Mouse (Mus musculus): ENCODE results near the gene Cacnb4. TPM values are rescaled to one million over a fixed set of nuclear protein-coding genes. Genes with fewer than 3 reads are reported as not detected.

Cacnb4 gene
- polyA plus RNA-seq, 1 experiment, result 0.01 TPM

DNA sequence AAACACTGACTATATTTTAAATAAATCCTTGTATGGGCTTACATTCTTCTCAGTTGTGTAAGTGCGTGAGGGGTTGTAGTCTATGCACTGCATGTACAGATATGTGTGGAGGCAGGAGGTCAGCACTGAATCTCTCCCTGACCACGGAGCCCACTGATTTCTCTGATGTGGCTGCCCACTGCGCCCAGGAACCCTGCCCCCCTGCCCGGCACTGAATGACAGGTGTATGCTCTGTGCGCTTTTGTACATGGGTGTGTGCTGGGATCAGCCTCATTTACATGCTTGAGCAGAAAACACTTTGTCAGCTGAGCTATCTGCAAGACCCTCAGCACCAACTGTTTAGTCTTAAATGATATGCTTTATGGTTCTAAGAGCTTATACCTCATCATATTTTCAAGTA, 271.4 kb downstream of the Cacnb4 start:
- no peak overlapping the region for H3K4me2 ChIP-seq (ENCODE audit: low read depth)
- peaks cover 5% of the 10 kb centered on the region for H3K79me2 ChIP-seq (ENCODE audit: control insufficient read depth, insufficient read depth)
- peaks cover 62% of the 10 kb centered on the region for H3K36me3 ChIP-seq (ENCODE audit: control insufficient read depth, insufficient read depth)
- H3K27me3 ChIP-seq (ENCODE audit: control insufficient read depth, insufficient read depth, insufficient read length), result no peaks in the 10 kb centered on the region
- TF ChIP-seq POLR2AphosphoS2 (IDR thresholded peaks at IDR 0.05; ENCODE audit: insufficient read length, low read depth), result no peak
- TF ChIP-seq MYOG (IDR thresholded peaks at IDR 0.05; ENCODE audit: control insufficient read depth in 1 of 3, insufficient read depth in 1 of 3, insufficient read length in 2 of 3, low read depth in 2 of 3), result peak in 2 of 3 experiments; percentile 70 to 84
- no peak for TF ChIP-seq USF1 (IDR thresholded peaks at IDR 0.05; ENCODE audit: low read depth)
- no peak for TF ChIP-seq E2F4 (IDR thresholded peaks at IDR 0.05; ENCODE audit: insufficient read depth)
- no peak for TF ChIP-seq CEBPB (IDR thresholded peaks at IDR 0.05; ENCODE audit: insufficient read depth, poor library complexity, severe bottlenecking)
- peak in 2 of 3 experiments; percentile 84 to 93 for TF ChIP-seq MYOD1 (IDR thresholded peaks at IDR 0.05; ENCODE audit: control insufficient read depth in 1 of 3, insufficient read length in 2 of 3, low read depth in 2 of 3)
- no peak for TF ChIP-seq MAX (IDR thresholded peaks at IDR 0.05; ENCODE audit: low read depth)
- no peak for TF ChIP-seq POLR2A (IDR thresholded peaks at IDR 0.05; ENCODE audit: insufficient read length, low read depth)
- peak; percentile 24 for TF ChIP-seq TCF12 (IDR thresholded peaks at IDR 0.05; ENCODE audit: insufficient read depth, poor library complexity, severe bottlenecking)
- TF ChIP-seq TCF3 (IDR thresholded peaks at IDR 0.05; ENCODE audit: insufficient read length, low read depth), result peak; percentile 4
- H3ac ChIP-seq (ENCODE audit: control insufficient read depth, insufficient read length), result no peak overlapping the region
- no peak overlapping the region for H3K4me3 ChIP-seq

GRCm38 (mm10) chr2:52394529-52394928, 282.1 kb downstream of the Cacnb4 start:
- TF ChIP-seq TCF12 (IDR thresholded peaks at IDR 0.05; ENCODE audit: insufficient read depth, poor library complexity, severe bottlenecking) (no peak), SRF (IDR thresholded peaks at IDR 0.05; ENCODE audit: control insufficient read depth, insufficient read length, low read depth) (no peak), TCF3 (IDR thresholded peaks at IDR 0.05; ENCODE audit: insufficient read length, low read depth) (no peak), MYOD1 (IDR thresholded peaks at IDR 0.05; ENCODE audit: control insufficient read depth in 1 of 3, insufficient read length in 2 of 3, low read depth in 2 of 3) (no peak), REST (IDR thresholded peaks at IDR 0.05; ENCODE audit: insufficient read depth, insufficient read length) (no peak), CEBPB (IDR thresholded peaks at IDR 0.05; ENCODE audit: insufficient read depth, poor library complexity, severe bottlenecking) (no peak), POLR2A (IDR thresholded peaks at IDR 0.05; ENCODE audit: insufficient read length, low read depth) (no peak)
- Histone ChIP-seq H3K79me2 (ENCODE audit: control insufficient read depth, insufficient read depth) (no peaks in the 10 kb centered on the region), H3K36me3 (ENCODE audit: control insufficient read depth, insufficient read depth) (no peaks in the 10 kb centered on the region), H3K4me3 (no peak overlapping the region), H3K27me3 (ENCODE audit: control insufficient read depth, insufficient read depth, insufficient read length) (no peaks in the 10 kb centered on the region), H3ac (ENCODE audit: control insufficient read depth, insufficient read length) (no peak overlapping the region), H3K4me2 (ENCODE audit: low read depth) (peak overlapping the region; percentile 34)

DNA sequence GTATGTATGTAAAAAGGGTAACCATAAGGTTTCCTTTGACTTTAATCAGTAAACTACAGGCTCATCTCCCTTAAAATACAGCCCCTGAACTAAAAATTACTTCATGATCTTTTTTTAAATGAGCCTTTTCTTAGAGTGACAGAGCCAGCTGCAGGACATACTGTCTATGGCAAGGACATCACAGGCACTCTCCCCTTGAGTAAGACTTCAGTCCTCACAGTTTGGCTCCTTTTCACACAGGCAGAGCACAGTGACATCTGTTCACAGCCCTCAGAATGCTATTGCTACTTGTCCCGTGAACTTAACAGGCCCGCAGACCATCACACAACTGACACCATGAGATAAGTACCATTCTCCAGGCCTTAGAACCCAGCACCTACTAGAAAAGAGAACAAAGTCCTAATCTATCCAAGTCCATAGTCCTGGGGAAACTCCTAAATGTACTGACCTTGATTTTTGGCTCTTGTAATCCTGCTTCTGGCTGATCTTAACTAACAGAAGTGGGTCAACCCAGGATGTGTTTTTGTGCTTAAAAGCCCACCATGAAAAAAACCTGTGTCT, 286.1 kb downstream of the Cacnb4 start:
- H3K4me2 ChIP-seq (ENCODE audit: low read depth), result peak overlapping the region; percentile 31
- no peaks in the 10 kb centered on the region for H3K27me3 ChIP-seq (ENCODE audit: control insufficient read depth, insufficient read depth, insufficient read length)
- no peak overlapping the region for H3ac ChIP-seq (ENCODE audit: control insufficient read depth, insufficient read length)
- no peak overlapping the region for H3K4me3 ChIP-seq
- H3K79me2 ChIP-seq (ENCODE audit: control insufficient read depth, insufficient read depth), result no peaks in the 10 kb centered on the region
- peak; percentile 94 to 98 (median 98) for TF ChIP-seq MYOD1 (IDR thresholded peaks at IDR 0.05; ENCODE audit: control insufficient read depth in 1 of 3, insufficient read length in 2 of 3, low read depth in 2 of 3)
- peak; percentile 80 for TF ChIP-seq TCF12 (IDR thresholded peaks at IDR 0.05; ENCODE audit: insufficient read depth, poor library complexity, severe bottlenecking)
- no peak for TF ChIP-seq SRF (IDR thresholded peaks at IDR 0.05; ENCODE audit: control insufficient read depth, insufficient read length, low read depth)
- peak; percentile 49 for TF ChIP-seq TCF3 (IDR thresholded peaks at IDR 0.05; ENCODE audit: insufficient read length, low read depth)
- TF ChIP-seq MYOG (IDR thresholded peaks at IDR 0.05; ENCODE audit: control insufficient read depth in 1 of 3, insufficient read depth in 1 of 3, insufficient read length in 2 of 3, low read depth in 2 of 3), result peak in 2 of 3 experiments; percentile 57 to 67
- no peaks in the 10 kb centered on the region for H3K36me3 ChIP-seq (ENCODE audit: control insufficient read depth, insufficient read depth)

- no peak overlapping the region for H3ac ChIP-seq (ENCODE audit: control insufficient read depth, insufficient read length)
- H3K79me2 ChIP-seq (ENCODE audit: control insufficient read depth, insufficient read depth), result no peaks in the 10 kb centered on the region
- no peaks in the 10 kb centered on the region for H3K36me3 ChIP-seq (ENCODE audit: control insufficient read depth, insufficient read depth)
- no peak overlapping the region for H3K4me2 ChIP-seq (ENCODE audit: low read depth)
- no peak for TF ChIP-seq MYOD1 (IDR thresholded peaks at IDR 0.05; ENCODE audit: control insufficient read depth in 1 of 3, insufficient read length in 2 of 3, low read depth in 2 of 3)
- no peak for TF ChIP-seq POLR2A (IDR thresholded peaks at IDR 0.05; ENCODE audit: insufficient read length, low read depth)
- TF ChIP-seq E2F4 (IDR thresholded peaks at IDR 0.05; ENCODE audit: insufficient read depth), result no peak
- no peak for TF ChIP-seq MAX (IDR thresholded peaks at IDR 0.05; ENCODE audit: low read depth)
- no peak for TF ChIP-seq SRF (IDR thresholded peaks at IDR 0.05; ENCODE audit: control insufficient read depth, insufficient read length, low read depth)
- TF ChIP-seq REST (IDR thresholded peaks at IDR 0.05; ENCODE audit: insufficient read depth, insufficient read length), result no peak
- no peak overlapping the region for H3K4me3 ChIP-seq
- no peaks in the 10 kb centered on the region for H3K27me3 ChIP-seq (ENCODE audit: control insufficient read depth, insufficient read depth, insufficient read length)
These were observed 286.7 kb downstream of the Cacnb4 start for GRCm38 (mm10) chr2:52389975-52390374.

DNA sequence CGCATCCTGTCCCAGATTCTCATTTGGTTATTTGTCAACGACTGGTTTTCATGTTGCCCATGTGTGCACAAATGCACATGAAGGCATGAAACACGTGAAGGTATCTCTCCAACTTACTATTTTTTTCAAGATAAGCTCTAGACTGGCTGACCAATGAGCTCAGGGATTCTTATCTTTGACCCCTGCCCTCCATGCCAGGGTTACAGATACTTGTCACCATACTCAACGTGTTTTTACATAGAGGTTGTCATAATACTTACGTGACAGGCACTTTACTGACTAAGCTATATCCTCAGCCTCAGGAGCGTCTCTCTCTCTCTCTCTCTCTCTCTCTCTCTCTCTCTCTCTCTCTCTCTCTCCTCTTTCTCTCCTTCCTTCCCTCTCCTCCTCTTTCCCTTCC, 290.2 kb downstream of the Cacnb4 start:
- Histone ChIP-seq H3K79me2 (ENCODE audit: control insufficient read depth, insufficient read depth) (no peaks in the 10 kb centered on the region), H3ac (ENCODE audit: control insufficient read depth, insufficient read length) (no peak overlapping the region), H3K36me3 (ENCODE audit: control insufficient read depth, insufficient read depth) (no peaks in the 10 kb centered on the region), H3K27me3 (ENCODE audit: control insufficient read depth, insufficient read depth, insufficient read length) (no peaks in the 10 kb centered on the region), H3K4me2 (ENCODE audit: low read depth) (no peak overlapping the region), H3K4me3 (no peak overlapping the region)
- TF ChIP-seq MAX (IDR thresholded peaks at IDR 0.05; ENCODE audit: low read depth) (no peak), E2F4 (IDR thresholded peaks at IDR 0.05; ENCODE audit: insufficient read depth) (no peak), MYOD1 (IDR thresholded peaks at IDR 0.05; ENCODE audit: control insufficient read depth in 1 of 3, insufficient read length in 2 of 3, low read depth in 2 of 3) (no peak), USF1 (IDR thresholded peaks at IDR 0.05; ENCODE audit: low read depth) (no peak), POLR2AphosphoS2 (IDR thresholded peaks at IDR 0.05; ENCODE audit: insufficient read length, low read depth) (no peak), REST (IDR thresholded peaks at IDR 0.05; ENCODE audit: insufficient read depth, insufficient read length) (no peak), TCF12 (IDR thresholded peaks at IDR 0.05; ENCODE audit: insufficient read depth, poor library complexity, severe bottlenecking) (no peak), TCF3 (IDR thresholded peaks at IDR 0.05; ENCODE audit: insufficient read length, low read depth) (no peak), SRF (IDR thresholded peaks at IDR 0.05; ENCODE audit: control insufficient read depth, insufficient read length, low read depth) (no peak), MYOG (IDR thresholded peaks at IDR 0.05; ENCODE audit: control insufficient read depth in 1 of 3, insufficient read depth in 1 of 3, insufficient read length in 2 of 3, low read depth in 2 of 3) (no peak), POLR2A (IDR thresholded peaks at IDR 0.05; ENCODE audit: insufficient read length, low read depth) (no peak), CEBPB (IDR thresholded peaks at IDR 0.05; ENCODE audit: insufficient read depth, poor library complexity, severe bottlenecking) (no peak)

Measured in myocyte (in vitro differentiated cells).